14 mouse cellular contexts compared by ENCODE assay signal in the genomic region with DNA sequence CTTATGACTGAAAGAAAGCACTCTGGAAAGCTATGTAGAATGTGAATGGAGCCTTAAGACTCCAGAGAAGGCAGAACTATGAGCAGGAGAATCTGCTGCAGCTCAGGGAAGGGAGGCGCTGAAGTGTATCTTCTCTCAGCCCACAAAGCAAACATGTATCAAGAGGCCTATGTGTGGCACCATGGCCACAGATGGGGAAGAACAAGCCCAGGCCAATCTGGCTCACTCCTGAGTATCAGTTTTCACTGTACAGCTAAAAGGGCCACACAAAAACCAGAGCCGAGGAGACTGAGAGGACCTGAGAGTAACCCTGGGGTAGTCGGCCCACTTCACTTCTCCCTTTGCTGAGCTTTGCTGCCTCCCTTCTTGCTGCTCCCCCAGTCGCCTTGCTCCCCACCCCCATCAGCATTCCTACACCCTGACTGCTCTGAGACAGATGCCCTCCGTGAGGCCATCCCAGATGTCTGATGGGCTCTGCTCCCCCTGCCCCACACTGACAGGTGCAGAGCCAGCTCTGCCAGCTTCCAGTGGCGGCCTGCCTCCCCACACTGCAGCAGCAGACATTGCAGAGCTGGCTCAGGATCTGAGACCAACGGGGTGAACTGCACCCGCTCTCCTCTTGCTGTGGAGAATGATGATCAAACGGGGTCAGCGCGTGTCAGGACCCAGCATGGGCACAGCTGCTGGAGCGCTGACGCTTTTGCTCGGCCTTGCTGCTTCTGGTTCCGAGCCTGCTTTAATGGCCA. TPM values are rescaled to one million over a fixed set of nuclear protein-coding genes. Genes with fewer than 3 reads are reported as not detected.
A peak's percentile ranks its signal among the peaks of the same experiment; 100 is the strongest.
DNase-seq lines count a peak whose midpoint lies in the region; ATAC-seq and TF ChIP-seq lines count a peak whose summit lies in the region.
"Had no signal": no experiment of that assay in that cellular context is flagged by ENCODE, and none has a peak within 500 bp of the region (broad histone marks: within the 10 kb centered on the region; RNA-seq: fewer than 3 reads in every experiment).

No protein-coding gene starts in this region.

- WGBS in forebrain, embryonic 13.5 days: 81% methylated on average over 15 of the region's 15 CpGs
- WGBS in forebrain, embryonic 12.5 days: 79% methylated on average over 15 of the region's 15 CpGs
- WGBS in limb, embryonic 14.5 days: 78% methylated on average over 15 of the region's 15 CpGs

- H3K27ac ChIP-seq in forebrain, embryonic 13.5 days: no peak overlapping the region; the same call in 1 of the 2 replicates
- no peak overlapping the region for H3K27ac ChIP-seq in forebrain, embryonic 12.5 days
- H3K27ac ChIP-seq in layer of hippocampus, adult 2 months: peak overlapping the region; percentile 75
- H3K27ac ChIP-seq in cortical plate, adult 2 months (ENCODE audit: insufficient read depth, low read length): 0 out of 2 replicates have a peak overlapping the region, but pooled peaks have one; percentile 47
- H3K27ac ChIP-seq in limb, embryonic 14.5 days (replicated peaks; ENCODE audit: low read depth, low read length): no peak overlapping the region
- H3K27ac ChIP-seq: liver, embryonic 15.5 days had no signal

- no peaks in the 10 kb centered on the region for H3K4me1 ChIP-seq in forebrain, embryonic 13.5 days
- peaks cover 3% of the 10 kb centered on the region; the same call in 1 of the 2 replicates for H3K4me1 ChIP-seq in forebrain, embryonic 12.5 days
- peaks cover 3% of the 10 kb centered on the region; the same call in 1 of the 2 replicates for H3K4me1 ChIP-seq in cortical plate, adult 2 months (ENCODE audit: control insufficient read depth, insufficient read depth, low read length)
- H3K4me1 ChIP-seq in limb, embryonic 14.5 days (ENCODE audit: control insufficient read depth, insufficient read depth, low read length): no peaks in the 10 kb centered on the region
- H3K4me1 ChIP-seq: liver, embryonic 15.5 days had no signal

- ATAC-seq in forebrain, embryonic 13.5 days: 0 out of 2 replicates have a peak, but pooled peaks have one; percentile 36
- ATAC-seq in forebrain, embryonic 12.5 days (ENCODE audit: low FRiP score): no peak
- peak; percentile 51; the same call in 1 of the 2 replicates for ATAC-seq in limb, embryonic 14.5 days (ENCODE audit: low FRiP score, low read depth)
- ATAC-seq: activated CD4-positive, CD25-positive, alpha-beta regulatory T cell, adult 4 months had no signal

- H3K4me3 ChIP-seq in forebrain, embryonic 13.5 days: no peak overlapping the region
- no peak overlapping the region for H3K4me3 ChIP-seq in forebrain, embryonic 12.5 days (replicated peaks)
- H3K4me3 ChIP-seq in layer of hippocampus, adult 2 months: no peak overlapping the region
- no peak overlapping the region for H3K4me3 ChIP-seq in cortical plate, adult 2 months (ENCODE audit: insufficient read depth, low read length)
- H3K4me3 ChIP-seq in limb, embryonic 14.5 days (replicated peaks; ENCODE audit: low read length): no peak overlapping the region
- H3K4me3 ChIP-seq: liver, embryonic 15.5 days; megakaryocyte, embryonic 14.5 days had no signal

- H3K36me3 ChIP-seq in forebrain, embryonic 13.5 days (ENCODE audit: poor library complexity, severe bottlenecking): peaks cover 98% of the 10 kb centered on the region
- peaks cover 86% of the 10 kb centered on the region for H3K36me3 ChIP-seq in forebrain, embryonic 12.5 days (replicated peaks)
- peaks cover 97% of the 10 kb centered on the region for H3K36me3 ChIP-seq in limb, embryonic 14.5 days (ENCODE audit: control insufficient read depth, insufficient read depth, low read length)

- no peak for DNase-seq in layer of hippocampus, adult 2 months (ENCODE audit: low spot score in 2 of 2)
- no peak for DNase-seq in layer of hippocampus, postnatal 36 days
- peak; percentile 43 for DNase-seq in limb, embryonic 14.5 days (ENCODE audit: low spot score)
- DNase-seq in embryo, embryonic 11 days: no peak
- no peak for DNase-seq in lung, postnatal 25 days (ENCODE audit: low spot score)
- DNase-seq: cerebellum, postnatal 36 days had no signal

- H3K9ac ChIP-seq in forebrain, embryonic 13.5 days: no peak overlapping the region
- H3K9ac ChIP-seq in forebrain, embryonic 12.5 days: no peak overlapping the region
- no peak overlapping the region for H3K9ac ChIP-seq in limb, embryonic 14.5 days (ENCODE audit: low read depth, low read length, severe bottlenecking)
- H3K9ac ChIP-seq: liver, embryonic 15.5 days had no signal

- no peak overlapping the region for H3K4me2 ChIP-seq in forebrain, embryonic 13.5 days
- no peak overlapping the region for H3K4me2 ChIP-seq in forebrain, embryonic 12.5 days
- no peak overlapping the region for H3K4me2 ChIP-seq in limb, embryonic 14.5 days (replicated peaks; ENCODE audit: low read depth, low read length, severe bottlenecking)
- H3K4me2 ChIP-seq: heart, embryonic 11.5 days; liver, embryonic 15.5 days had no signal

- H3K9me3 ChIP-seq in forebrain, embryonic 13.5 days (replicated peaks): no peaks in the 10 kb centered on the region
- H3K9me3 ChIP-seq in forebrain, embryonic 12.5 days: no peaks in the 10 kb centered on the region
- no peaks in the 10 kb centered on the region for H3K9me3 ChIP-seq in limb, embryonic 14.5 days (ENCODE audit: control insufficient read depth, low read length)
- H3K9me3 ChIP-seq: G1E; liver, embryonic 15.5 days; megakaryocyte, embryonic 14.5 days had no signal

- no peaks in the 10 kb centered on the region for H3K27me3 ChIP-seq in forebrain, embryonic 13.5 days
- no peaks in the 10 kb centered on the region for H3K27me3 ChIP-seq in forebrain, embryonic 12.5 days
- H3K27me3 ChIP-seq in limb, embryonic 14.5 days (ENCODE audit: control insufficient read depth, insufficient read depth, low read length): no peaks in the 10 kb centered on the region
- H3K27me3 ChIP-seq: liver, embryonic 15.5 days had no signal

- TF ChIP-seq POLR2A in cortical plate, adult 2 months (IDR thresholded peaks at IDR 0.05; ENCODE audit: extremely low read depth, insufficient read depth, low read length): no peak
- TF ChIP-seq POLR2A in limb, embryonic 14.5 days (IDR thresholded peaks at IDR 0.05; ENCODE audit: borderline replicate concordance, extremely low read depth, insufficient read depth, insufficient read length): no peak

- TF ChIP-seq CTCF in layer of hippocampus, adult 2 months (conservative IDR thresholded peaks at IDR 0.05): no peak
- no peak for TF ChIP-seq CTCF in cortical plate, adult 2 months (IDR thresholded peaks at IDR 0.05; ENCODE audit: extremely low read depth, insufficient read depth, low read length)

RNA-seq across cellular contexts. Expression of gene Plxna1, which starts 34.5 kb away (rescaled TPM):
- polyA plus RNA-seq in forebrain, embryonic 13.5 days (2015; fragmentation: Nextera tagmentation; extraction: Ambion mirVana): 34.8 and 37.4 TPM in 2 replicates
- 52.3 and 56.8 TPM in 2 replicates for polyA plus RNA-seq in forebrain, embryonic 12.5 days (2016; fragmentation: Nextera tagmentation; extraction: Ambion mirVana)
- total RNA-seq in layer of hippocampus, adult 2 months (2021): 100 to 1,000 TPM; 108 to 120 TPM
- 100 to 1,000 TPM; 111 to 112 TPM for total RNA-seq in layer of hippocampus, postnatal 36 days (2021)
- 42.8 and 47.0 TPM in 2 replicates for polyA plus RNA-seq in cortical plate, adult 2 months (2012; rRNA removed)
- polyA plus RNA-seq in limb, embryonic 14.5 days (2012; rRNA removed): 66.4 and 82.2 TPM in 2 replicates
- 36.8 and 39.1 TPM in 2 replicates for polyA plus RNA-seq in limb, embryonic 14.5 days (2014; fragmentation: Nextera tagmentation; extraction: Ambion mirVana)

Comparison
In these comparisons a context has a peak if more than half of its experiments do, and no peak if none do; other contexts are left out.
1. H3K27ac ChIP-seq: peak in layer of hippocampus, adult 2 months (single experiment) and cortical plate, adult 2 months (single experiment); none in forebrain, embryonic 13.5 days (single experiment), forebrain, embryonic 12.5 days (single experiment) and limb, embryonic 14.5 days (single experiment).